Mouse (Mus musculus) telencephalon, adult 2 months (tissue): ENCODE measurements at regions not wholly inside any gene's neighbourhood (a gene's known extent, or its start where the extent isn't known, plus 50 kb on each side); places are given as distances from the start of the nearest gene placed in this dataset.

Source experiments
- DNase-seq: peaks from one replicate; pipeline ENCODE4 v3.0.0-alpha.2; 2011; ENCODE audit warnings: low read depth, low spot score

- peak; percentile 29 for DNase-seq
Measured at GRCm38 (mm10) chr5:80178723-80179122, 841.2 kb upstream of the Adgrl3 start.

GRCm38 (mm10) chr5:80180280-80180679, 839.7 kb upstream of the Adgrl3 start:
- no peak for DNase-seq

GRCm38 (mm10) chr5:80192418-80192817, 827.5 kb upstream of the Adgrl3 start:
- no peak for DNase-seq

GRCm38 (mm10) chr5:80199626-80200025, 820.3 kb upstream of the Adgrl3 start:
- peak; percentile 34 for DNase-seq

GRCm38 (mm10) chr5:80248530-80249122, 771.3 kb upstream of the Adgrl3 start:
- DNase-seq: no peak

GRCm38 (mm10) chr5:80251961-80252360, 768.0 kb upstream of the Adgrl3 start:
- no peak for DNase-seq

- no peak for DNase-seq
Measured at GRCm38 (mm10) chr5:80255046-80255445, 764.9 kb upstream of the Adgrl3 start.

GRCm38 (mm10) chr5:80274589-80274988, 745.3 kb upstream of the Adgrl3 start:
- DNase-seq: no peak

- DNase-seq: no peak
Measured at GRCm38 (mm10) chr5:80275232-80275866, 744.6 kb upstream of the Adgrl3 start.
